Mouse (Mus musculus) midbrain, embryonic 14.5 days (tissue): Measurements from ENCODE around the gene Heatr6. TPM values are rescaled to one million over a fixed set of nuclear protein-coding genes. Genes with fewer than 3 reads are reported as not detected.

Experiments
- ATAC-seq: fragments of 200-750 bp; cut with Nextera tagmentation; 2 replicates; pipeline ENCODE4 v1.8.0; 2017; ENCODE audit warnings: moderate number of reproducible peaks, moderate library complexity; ENCODE audit not compliant: low FRiP score, low TSS enrichment
- DNase-seq: peaks from one replicate; pipeline ENCODE4 v3.0.0-alpha.2; 2015
- H3K27ac ChIP-seq: fragments of 300-500 bp; sonication (generic); replicated peaks from 2 replicates; pipeline ENCODE4 v1.5.1; 2014; ENCODE audit warnings: mild to moderate bottlenecking, low read depth, low read length, moderate library complexity
- H3K27me3 ChIP-seq: fragments of 300-500 bp; sonication (generic); 2 replicates; pipeline ENCODE4 v1.6.1; 2014; ENCODE audit warnings: low read length, control low read depth, mixed read lengths; ENCODE audit not compliant: control insufficient read depth, insufficient read depth
- H3K36me3 ChIP-seq: fragments of 300-500 bp; sonication (generic); 2 replicates; pipeline ENCODE4 v1.6.1; 2014; ENCODE audit warnings: low read length, control low read depth; ENCODE audit not compliant: control insufficient read depth, insufficient read depth
- H3K4me1 ChIP-seq: fragments of 300-500 bp; sonication (generic); 2 replicates; pipeline ENCODE4 v1.6.1; 2014; ENCODE audit warnings: mild to moderate bottlenecking, antibody characterized with exemption, low read length, control low read depth; ENCODE audit not compliant: control insufficient read depth, insufficient read depth
- H3K4me2 ChIP-seq: fragments of 300-500 bp; sonication (generic); 2 replicates; pipeline ENCODE4 v1.6.1; 2014; ENCODE audit warnings: mild to moderate bottlenecking, low read length, moderate library complexity
- H3K4me3 ChIP-seq: fragments of 300-500 bp; sonication (generic); replicated peaks from 2 replicates; pipeline ENCODE4 v1.5.1; 2014; ENCODE audit warnings: low read depth, low read length
- H3K9ac ChIP-seq: fragments of 300-500 bp; sonication (generic); replicated peaks from 2 replicates; pipeline ENCODE4 v1.6.1; 2014; ENCODE audit warnings: mild to moderate bottlenecking, low read length, moderate library complexity
- H3K9me3 ChIP-seq: fragments of 300-500 bp; sonication (generic); 2 replicates; pipeline ENCODE4 v1.6.1; 2016; ENCODE audit warnings: low read length, control low read depth, mixed read lengths; ENCODE audit not compliant: control insufficient read depth
- WGBS: fragments of 180-500 bp; shearing (Covaris S2); extraction: QIAGEN DNeasy Blood & Tissue Kit; methylation state at CpG from one replicate; pipeline ENCODE4 v1.1.7; 2014; 5-methylcytosine and 5-hydroxymethylcytosine counted together
- polyA plus RNA-seq: library from polyadenylated mRNA; unstranded; fragments of >200 nt; fragmentation: Nextera tagmentation; extraction: Ambion mirVana; gene quantifications from 2 replicates; pipeline ENCODE4 v1.2.1, GENCODE M21; 2014

The Heatr6 gene
- polyA plus RNA-seq, 1 experiment from 2014 or later: 37.2 TPM

- Histone ChIP-seq H3K36me3 (no peaks in the 10 kb centered on the region), H3K9me3 (no peaks in the 10 kb centered on the region), H3K4me2 (no peak overlapping the region), H3K4me3 (no peak overlapping the region), H3K9ac (no peak overlapping the region), H3K27ac (no peak overlapping the region), H3K27me3 (no peaks in the 10 kb centered on the region), H3K4me1 (no peaks in the 10 kb centered on the region)
- no peak for ATAC-seq
- no peak for DNase-seq
- WGBS: 84% methylated on average over 5 of the region's 5 CpGs
These were observed 11.7 kb upstream of the Heatr6 start for GRCm38 (mm10) chr11:83741841-83742240.

GRCm38 (mm10) chr11:83742731-83743355, 10.7 kb upstream of the Heatr6 start:
- Histone ChIP-seq H3K9ac (no peak overlapping the region), H3K4me2 (no peak overlapping the region), H3K4me1 (no peaks in the 10 kb centered on the region), H3K4me3 (no peak overlapping the region), H3K9me3 (no peaks in the 10 kb centered on the region), H3K27ac (no peak overlapping the region), H3K27me3 (no peaks in the 10 kb centered on the region), H3K36me3 (no peaks in the 10 kb centered on the region)
- no peak for DNase-seq
- ATAC-seq: no peak
- 75% methylated on average over 9 of the region's 9 CpGs for WGBS

GRCm38 (mm10) chr11:83743525-83743924, 10.0 kb upstream of the Heatr6 start:
- H3K27me3 ChIP-seq: no peaks in the 10 kb centered on the region
- H3K36me3 ChIP-seq: no peaks in the 10 kb centered on the region
- no peak overlapping the region for H3K9ac ChIP-seq
- no peaks in the 10 kb centered on the region for H3K4me1 ChIP-seq
- ATAC-seq: no peak
- H3K27ac ChIP-seq: no peak overlapping the region
- no peak overlapping the region for H3K4me3 ChIP-seq
- DNase-seq: no peak
- H3K9me3 ChIP-seq: no peaks in the 10 kb centered on the region
- no peak overlapping the region for H3K4me2 ChIP-seq
- 85% methylated on average over 3 of the region's 3 CpGs for whole genome bisulfite sequencing

GRCm38 (mm10) chr11:83746152-83746551, 7.3 kb upstream of the Heatr6 start:
- H3K4me1 ChIP-seq: no peaks in the 10 kb centered on the region
- no peak overlapping the region for H3K9ac ChIP-seq
- ATAC-seq (no peak), DNase-seq (no peak)
- no peak overlapping the region for H3K27ac ChIP-seq
- no peaks in the 10 kb centered on the region for H3K36me3 ChIP-seq
- WGBS: 72% methylated on average over 4 of the region's 4 CpGs
- H3K9me3 ChIP-seq: no peaks in the 10 kb centered on the region
- no peak overlapping the region for H3K4me3 ChIP-seq
- H3K4me2 ChIP-seq: no peak overlapping the region
- H3K27me3 ChIP-seq: no peaks in the 10 kb centered on the region

- Histone ChIP-seq H3K4me1 (no peaks in the 10 kb centered on the region), H3K27ac (no peak within 1 kb of the TSS), H3K9ac (no peak within 1 kb of the TSS), H3K36me3 (no peaks in the 10 kb centered on the region), H3K4me3 (no peak within 1 kb of the TSS), H3K4me2 (no peak within 1 kb of the TSS), H3K27me3 (peaks cover 4% of the 10 kb centered on the region; the same call in 1 of the 2 replicates), H3K9me3 (no peaks in the 10 kb centered on the region)
- WGBS: 82% methylated on average over 5 of the region's 5 CpGs
- DNase-seq (no peak), ATAC-seq (no peak)
These were observed 6.8 kb upstream of the Heatr6 start, which contains the start of gene Wfdc21 for GRCm38 (mm10) chr11:83746681-83747080. TSS of gene Wfdc21 (plus strand) at chr11:83746940.

GRCm38 (mm10) chr11:83747376-83748265, 5.9 kb upstream of the Heatr6 start:
- no peak overlapping the region for H3K9ac ChIP-seq
- no peaks in the 10 kb centered on the region for H3K4me1 ChIP-seq
- no peak overlapping the region for H3K27ac ChIP-seq
- peaks cover 13% of the 10 kb centered on the region; the same call in 1 of the 2 replicates for H3K27me3 ChIP-seq
- ATAC-seq: no peak
- no peak overlapping the region for H3K4me3 ChIP-seq
- DNase-seq: no peak
- H3K36me3 ChIP-seq: no peaks in the 10 kb centered on the region
- no peak overlapping the region for H3K4me2 ChIP-seq
- WGBS: 63% methylated on average over 6 of the region's 6 CpGs
- H3K9me3 ChIP-seq: no peaks in the 10 kb centered on the region

- WGBS: 3% methylated on average over 8 of the region's 8 CpGs
- ATAC-seq: no peak
These were observed 731 bp downstream of the Heatr6 start for GRCm38 (mm10) chr11:83754227-83754626.

GRCm38 (mm10) chr11:83767306-83767705, 13.8 kb downstream of the Heatr6 start:
- H3K9me3 ChIP-seq: no peaks in the 10 kb centered on the region
- 94% methylated on average over 9 of the region's 9 CpGs for WGBS
- H3K4me2 ChIP-seq: no peak overlapping the region
- H3K4me1 ChIP-seq: no peaks in the 10 kb centered on the region
- ATAC-seq (no peak), DNase-seq (no peak)
- no peak overlapping the region for H3K4me3 ChIP-seq
- peaks cover 95% of the 10 kb centered on the region for H3K36me3 ChIP-seq
- no peak overlapping the region for H3K27ac ChIP-seq
- H3K9ac ChIP-seq: no peak overlapping the region
- H3K27me3 ChIP-seq: no peaks in the 10 kb centered on the region

More at GRCm38 (mm10) chr11:83754227-83754626, 731 bp downstream of the Heatr6 start:
- H3K4me1 ChIP-seq: peaks cover 17% of the 10 kb centered on the region
- peak overlapping the region; percentile 93 for H3K27ac ChIP-seq
- peak overlapping the region; percentile 73 for H3K4me2 ChIP-seq
- DNase-seq: no peak
- peaks cover 34% of the 10 kb centered on the region for H3K36me3 ChIP-seq
- peak overlapping the region; percentile 83 for H3K4me3 ChIP-seq
- H3K9ac ChIP-seq: peak overlapping the region; percentile 88
- H3K27me3 ChIP-seq: peaks cover 13% of the 10 kb centered on the region; the same call in 1 of the 2 replicates
- H3K9me3 ChIP-seq: no peaks in the 10 kb centered on the region
